Mouse (Mus musculus): ENCODE results near the gene Olfr710.
"Not testable (repeated sequence)": the region's sequence is repeated elsewhere in the genome, so short reads cannot be mapped to it uniquely, and the experiment has no call there.

The Olfr710 gene

DNA sequence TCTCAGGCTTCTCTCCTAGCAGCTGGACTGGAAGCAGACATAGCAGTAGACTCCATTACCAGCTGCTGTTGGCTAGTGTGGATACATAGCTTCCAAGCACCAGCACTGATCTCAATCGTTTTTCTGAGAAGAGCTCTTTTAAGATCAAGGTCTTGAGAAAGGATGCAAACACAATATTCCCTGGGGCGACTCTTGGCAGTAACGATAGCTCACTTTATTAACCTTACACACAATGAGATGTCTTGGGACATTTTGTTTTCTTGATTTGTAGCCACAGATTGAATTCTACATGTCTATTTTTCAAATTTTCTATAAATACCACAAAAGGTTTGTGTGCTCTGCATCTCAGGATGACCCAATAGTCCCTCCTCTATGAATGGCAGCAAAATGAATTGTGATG, at the start of gene Olfr710:
Olfr710 (minus strand) TSS at position 101 of the 400 bp plus-strand sequence.
- no peak for DNase-seq (ENCODE audit: low spot score)

DNA sequence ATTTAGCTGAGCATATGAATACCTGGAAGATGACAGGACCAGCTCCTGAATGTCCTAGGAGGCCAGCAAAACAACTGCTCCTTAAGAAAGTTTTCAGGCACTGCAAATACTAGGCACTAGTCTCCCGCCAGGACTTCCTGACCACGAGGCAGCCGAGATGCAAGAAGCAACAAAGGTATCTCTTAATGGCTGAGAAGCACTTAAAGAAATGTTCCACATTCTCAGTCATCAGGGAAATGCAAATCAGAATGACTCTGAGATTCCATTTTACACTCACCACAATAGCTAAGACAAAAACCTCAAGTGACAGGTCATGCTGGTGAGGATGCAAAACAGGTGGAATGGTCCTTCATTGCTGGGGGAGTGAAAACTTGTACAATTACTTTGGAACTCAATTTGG, 37.1 kb upstream of the Olfr710 start:
- peak; percentile 4 for DNase-seq (ENCODE audit: low spot score)

DNA sequence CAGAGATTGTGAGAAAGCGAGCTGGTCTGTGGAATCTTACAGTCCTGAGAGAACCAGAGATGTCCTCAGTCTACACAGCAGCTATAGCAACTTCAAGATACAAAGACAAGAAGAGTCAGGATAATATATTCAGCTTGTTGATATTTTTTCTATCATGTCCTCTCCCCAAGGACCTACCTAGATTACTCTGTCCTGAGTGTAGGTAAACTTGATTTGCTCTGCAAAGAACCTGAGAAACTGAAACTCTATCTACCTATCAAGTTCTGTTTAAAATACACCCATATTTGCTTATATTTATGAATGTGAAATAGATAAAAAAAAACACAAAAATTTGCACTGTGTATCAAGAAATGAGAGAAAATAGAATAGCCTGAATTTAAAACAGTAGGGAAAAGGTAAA, 27.2 kb upstream of the Olfr710 start, which contains the start of gene Olfr711:
Olfr711 (minus strand) TSS at position 101 of the 400 bp plus-strand sequence.
- no peak for DNase-seq (ENCODE audit: low spot score)

DNA sequence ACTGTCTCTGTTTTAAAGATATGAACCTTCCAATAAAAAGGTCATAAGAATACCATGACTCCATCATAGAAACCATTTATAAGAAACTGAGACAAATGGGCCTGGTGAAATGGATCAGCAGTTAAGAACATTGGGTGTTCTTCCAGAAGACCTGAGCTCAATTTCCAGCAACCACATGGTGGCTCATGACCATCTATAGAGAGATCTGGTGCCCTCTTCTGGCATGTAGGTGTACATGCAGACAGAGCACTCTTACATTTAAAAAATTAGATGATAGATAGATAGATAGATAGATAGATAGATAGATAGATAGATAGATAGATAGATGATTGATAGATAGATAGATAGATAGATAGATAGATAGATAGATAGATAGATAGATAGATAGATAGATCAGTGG, 19.4 kb upstream of the Olfr710 start:
- DNase-seq (ENCODE audit: low spot score): not testable (repeated sequence)

DNA sequence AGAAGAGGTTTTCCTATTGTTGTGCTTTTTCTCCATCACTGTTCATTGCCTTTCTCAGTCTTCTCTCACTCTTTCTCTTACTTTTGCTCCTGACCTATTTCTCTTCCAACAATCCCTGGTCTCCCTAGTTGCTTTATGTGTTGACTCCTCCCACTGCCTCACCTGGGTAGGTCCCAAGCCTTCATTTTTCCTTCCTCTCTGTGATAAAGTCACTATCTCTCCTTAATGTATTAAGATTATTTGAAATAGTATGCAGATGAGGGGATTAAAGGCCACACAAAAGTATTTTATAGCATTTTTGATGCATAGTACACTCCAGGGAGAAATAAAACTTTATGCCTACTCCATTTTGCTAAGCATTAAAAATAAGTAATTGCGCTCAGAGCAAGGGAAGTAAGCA, 15.7 kb upstream of the Olfr710 start, which contains the start of gene Olfr6:
Olfr6 (minus strand) TSS at position 101 of the 400 bp plus-strand sequence.
- no peak for DNase-seq (ENCODE audit: low spot score)

DNA sequence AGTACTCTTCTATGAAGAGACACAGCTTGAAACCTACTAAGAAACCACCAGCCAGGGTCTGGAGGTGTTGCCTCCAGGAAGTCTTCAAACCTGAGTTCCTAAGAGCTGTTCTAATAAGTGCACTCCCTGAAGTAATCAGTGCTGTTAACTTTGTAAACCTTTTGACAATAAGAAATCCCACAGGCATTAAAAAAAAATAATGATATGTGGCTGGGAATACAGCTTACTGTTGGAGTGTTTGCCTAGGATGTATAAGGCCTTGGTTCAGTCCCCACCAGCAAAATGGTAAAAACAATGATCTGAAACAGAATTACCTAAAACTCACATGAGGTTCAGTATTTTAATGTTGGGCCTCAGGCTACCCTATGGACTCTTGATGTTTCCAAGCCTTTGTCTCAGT, 16.0 kb downstream of the Olfr710 start, which contains the start of gene Olfr709-ps1:
Olfr709-ps1 (minus strand) TSS at position 101 of the 400 bp plus-strand sequence.
- no peak for DNase-seq (ENCODE audit: low spot score)

DNA sequence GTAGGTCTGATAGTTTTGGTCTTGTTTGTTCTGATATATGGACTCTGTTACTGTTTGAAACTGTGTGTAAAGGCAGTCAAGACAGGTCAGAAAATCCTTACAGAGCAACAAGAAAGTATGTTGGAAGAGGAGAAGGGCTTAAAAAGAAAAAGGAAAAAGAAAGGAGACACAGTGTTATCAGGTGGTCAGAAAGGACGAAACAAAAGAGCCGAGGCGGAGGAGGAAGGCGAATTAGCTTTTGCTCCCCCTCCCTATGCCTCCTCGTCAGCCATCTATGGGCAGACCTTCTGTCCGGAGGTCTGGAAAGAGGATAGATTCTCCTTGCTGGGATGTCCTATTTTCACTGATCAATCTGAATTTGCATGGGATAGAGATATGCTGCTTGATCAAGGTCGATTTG, 27.2 kb downstream of the Olfr710 start:
- DNase-seq (ENCODE audit: low spot score): not testable (repeated sequence)

DNA sequence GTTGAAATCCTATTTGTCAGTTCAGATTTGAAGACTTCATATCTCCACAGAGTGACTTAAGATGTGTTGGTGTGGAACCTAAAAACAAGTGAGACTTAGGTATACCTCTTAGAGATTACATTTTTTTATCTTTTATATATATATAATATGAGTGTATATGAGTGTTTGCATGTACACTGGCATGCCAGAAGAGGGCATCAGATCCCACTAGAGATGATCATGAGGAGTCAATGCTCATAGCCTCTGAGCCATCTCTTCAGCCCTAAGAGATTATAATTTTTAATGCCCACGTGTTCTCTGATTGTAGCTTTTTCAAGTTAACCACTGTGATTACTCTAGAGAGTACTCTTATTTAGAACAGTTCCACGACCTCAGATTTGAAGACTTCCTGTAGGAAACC, 40.4 kb downstream of the Olfr710 start, which contains the start of gene Olfr1532-ps1:
Olfr1532-ps1 (plus strand) TSS at position 326 of the 400 bp plus-strand sequence.
- DNase-seq (ENCODE audit: low spot score): no peak

DNA sequence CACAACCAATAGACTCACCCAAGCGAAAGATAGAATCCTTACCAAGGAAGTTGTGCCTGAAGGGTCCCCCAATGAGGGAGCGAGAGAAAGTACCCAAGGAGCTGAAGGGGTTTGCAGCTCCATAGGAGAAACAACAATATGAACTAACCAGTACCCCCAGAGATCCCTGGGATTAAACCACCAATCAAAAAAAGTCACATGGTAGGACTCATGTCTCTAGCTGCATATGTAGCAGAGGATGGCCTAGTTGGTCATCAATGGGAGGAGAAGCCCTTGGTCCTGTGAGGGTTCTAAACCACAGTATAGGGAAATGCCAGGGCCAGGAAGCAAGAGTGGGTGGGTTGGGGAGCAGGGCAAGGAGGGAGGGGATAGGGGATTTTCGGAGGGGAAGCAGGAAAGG, 47.0 kb downstream of the Olfr710 start, which contains the start of gene Olfr707:
Olfr707 (minus strand) TSS at position 101 of the 400 bp plus-strand sequence.
- DNase-seq (ENCODE audit: low spot score): not testable (repeated sequence)

Measured in embryo, embryonic 10 days (tissue).